Mouse (Mus musculus): ENCODE results near the gene Cdcp2. TPM values are rescaled to one million over a fixed set of nuclear protein-coding genes. Genes with fewer than 3 reads are reported as not detected.
"Not testable (repeated sequence)": the region's sequence is repeated elsewhere in the genome, so short reads cannot be mapped to it uniquely, and the experiment has no call there.

Gene Cdcp2
- polyA plus RNA-seq, 1 experiment from 2014 or later, result 0.16 TPM

DNA sequence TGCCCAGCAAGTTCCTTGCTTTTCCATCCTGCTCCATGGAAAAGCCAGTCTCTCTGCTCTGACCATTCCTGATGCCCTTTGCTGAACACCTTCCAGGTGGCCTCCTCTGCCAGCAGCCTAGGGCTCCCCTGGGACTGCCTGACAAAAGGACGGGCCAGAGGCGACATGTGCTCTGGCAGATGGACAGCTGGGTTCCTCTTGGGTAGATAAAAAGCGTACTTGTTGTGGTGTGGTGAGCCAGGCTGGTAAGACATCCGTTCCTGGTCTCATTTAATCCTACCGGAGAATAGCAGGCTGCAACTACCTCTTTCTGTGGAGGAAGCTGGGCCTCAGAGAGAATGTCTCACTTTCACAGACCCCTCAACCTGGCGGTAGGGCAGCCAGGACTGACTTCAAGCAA lies 648 bp upstream of the Cdcp2 start:
- Histone ChIP-seq H3K9me3 (no peaks in the 10 kb centered on the region), H3K36me3 (no peaks in the 10 kb centered on the region), H3K4me1 (replicated peaks) (peaks cover 22% of the 10 kb centered on the region), H3K9ac (no peak overlapping the region), H3K4me3 (no peak overlapping the region), H3K27me3 (no peaks in the 10 kb centered on the region), H3K4me2 (no peak overlapping the region), H3K27ac (replicated peaks) (0 out of 2 replicates have a peak overlapping the region, but pooled peaks have one; percentile 12)
- 22% methylated on average over 6 of the region's 6 CpGs for WGBS
- no peak for ATAC-seq (ENCODE audit: low FRiP score, low read depth)

- Histone ChIP-seq H3K4me1 (replicated peaks) (peaks cover 22% of the 10 kb centered on the region), H3K9me3 (no peaks in the 10 kb centered on the region), H3K4me2 (no peak overlapping the region), H3K9ac (no peak overlapping the region), H3K27ac (replicated peaks) (no peak overlapping the region), H3K4me3 (no peak overlapping the region), H3K36me3 (no peaks in the 10 kb centered on the region), H3K27me3 (no peaks in the 10 kb centered on the region)
- WGBS, result 65% methylated on average over 15 of the region's 15 CpGs
- ATAC-seq (ENCODE audit: low FRiP score, low read depth), result no peak
Observed at GRCm38 (mm10) chr4:107097871-107098270, 1.2 kb downstream of the Cdcp2 start.

DNA sequence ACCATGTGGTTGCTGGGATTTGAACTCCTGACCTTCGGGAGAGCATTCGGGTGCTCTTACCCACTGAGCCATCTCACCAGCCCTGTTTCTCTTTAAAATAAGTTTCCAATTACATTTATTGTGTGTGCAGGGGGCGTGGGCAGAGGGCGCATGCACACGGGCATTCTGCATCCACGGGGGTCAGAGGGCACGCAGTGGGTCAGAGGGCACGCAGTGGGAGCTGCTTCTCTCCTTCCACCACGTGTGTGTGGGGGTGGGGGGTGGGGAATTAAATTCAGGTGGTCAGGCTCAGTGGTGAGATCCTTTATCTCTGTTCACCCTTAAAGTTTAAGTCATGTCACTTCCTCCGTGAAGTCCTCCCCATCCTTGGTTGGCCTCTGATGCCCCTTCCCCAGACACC lies 1.7 kb downstream of the Cdcp2 start:
- no peak for ATAC-seq (ENCODE audit: low FRiP score, low read depth)
- no peaks in the 10 kb centered on the region for H3K9me3 ChIP-seq

DNA sequence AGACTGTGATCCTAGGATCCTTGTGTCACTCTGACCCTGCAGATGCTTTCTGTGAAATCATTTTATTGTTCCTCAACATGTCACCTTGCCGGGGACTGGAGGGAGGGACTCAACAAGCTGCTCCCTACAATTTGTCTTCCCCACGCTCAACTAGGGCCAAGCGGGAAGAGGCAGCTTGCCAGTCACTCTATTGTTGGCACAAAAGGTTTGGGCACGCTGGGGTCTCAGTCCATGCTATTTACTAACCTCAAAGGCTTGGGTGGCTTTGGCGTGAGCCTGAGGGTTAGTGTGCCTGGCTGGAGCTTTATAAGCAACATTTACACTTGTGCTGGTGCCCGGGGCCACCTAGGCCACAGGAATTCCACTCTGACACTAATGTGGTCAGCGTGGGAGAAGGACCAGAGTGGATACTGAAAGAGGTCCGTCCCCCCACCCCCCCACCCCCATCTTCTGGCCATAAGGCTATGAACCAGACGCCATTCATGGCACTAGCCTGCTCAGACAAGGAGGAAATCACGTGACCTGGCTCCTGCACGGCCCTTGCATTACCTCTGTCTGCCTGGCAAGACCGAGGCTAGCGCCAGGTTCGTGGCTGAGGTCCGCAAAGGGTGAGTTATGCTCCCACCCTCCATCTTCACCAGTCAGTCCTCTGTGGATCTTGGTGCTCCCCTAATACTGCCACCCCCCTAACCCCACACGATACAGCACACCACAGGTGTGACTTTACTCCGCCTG lies 2.3 kb downstream of the Cdcp2 start:
- Histone ChIP-seq H3K4me3 (no peak overlapping the region), H3K27me3 (no peaks in the 10 kb centered on the region), H3K4me1 (replicated peaks) (peaks cover 22% of the 10 kb centered on the region), H3K9ac (no peak overlapping the region), H3K4me2 (no peak overlapping the region), H3K27ac (replicated peaks) (no peak overlapping the region), H3K36me3 (no peaks in the 10 kb centered on the region), H3K9me3 (no peaks in the 10 kb centered on the region)
- WGBS, result 69% methylated on average over 17 of the region's 17 CpGs
- ATAC-seq (ENCODE audit: low FRiP score, low read depth), result no peak

More for the DNA sequence above, 1.7 kb downstream of the Cdcp2 start:
- WGBS, result 65% methylated on average over 10 of the region's 10 CpGs
- H3K36me3 ChIP-seq, result no peaks in the 10 kb centered on the region
- no peak overlapping the region for H3K4me2 ChIP-seq
- no peak overlapping the region for H3K4me3 ChIP-seq
- H3K9ac ChIP-seq, result no peak overlapping the region
- H3K27me3 ChIP-seq, result no peaks in the 10 kb centered on the region
- peaks cover 22% of the 10 kb centered on the region for H3K4me1 ChIP-seq (replicated peaks)
- H3K27ac ChIP-seq (replicated peaks), result no peak overlapping the region

DNA sequence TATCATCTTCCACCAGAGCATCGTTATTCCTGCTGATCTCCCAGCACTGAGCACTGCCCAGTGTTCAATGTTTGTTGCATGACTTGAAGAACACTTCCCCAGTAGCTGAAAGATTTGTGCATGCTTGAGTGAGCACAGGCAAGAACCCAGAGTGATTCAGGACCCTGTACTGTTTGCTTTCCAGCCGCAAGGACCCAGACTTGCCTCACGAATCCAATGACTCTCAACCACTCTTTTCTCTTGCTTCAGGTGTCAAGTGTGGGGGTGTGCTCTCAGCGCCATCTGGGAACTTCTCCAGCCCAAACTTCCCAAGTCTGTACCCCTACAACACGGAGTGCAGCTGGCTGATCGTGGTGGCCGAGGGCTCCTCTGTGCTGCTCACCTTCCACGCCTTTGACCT lies 5.5 kb downstream of the Cdcp2 start:
- Histone ChIP-seq H3K27ac (replicated peaks) (no peak overlapping the region), H3K36me3 (no peaks in the 10 kb centered on the region), H3K4me2 (no peak overlapping the region), H3K27me3 (no peaks in the 10 kb centered on the region), H3K9ac (no peak overlapping the region), H3K4me3 (no peak overlapping the region), H3K4me1 (replicated peaks) (peaks cover 7% of the 10 kb centered on the region), H3K9me3 (no peaks in the 10 kb centered on the region)
- ATAC-seq (ENCODE audit: low FRiP score, low read depth), result no peak
- WGBS, result 79% methylated on average over 8 of the region's 8 CpGs

DNA sequence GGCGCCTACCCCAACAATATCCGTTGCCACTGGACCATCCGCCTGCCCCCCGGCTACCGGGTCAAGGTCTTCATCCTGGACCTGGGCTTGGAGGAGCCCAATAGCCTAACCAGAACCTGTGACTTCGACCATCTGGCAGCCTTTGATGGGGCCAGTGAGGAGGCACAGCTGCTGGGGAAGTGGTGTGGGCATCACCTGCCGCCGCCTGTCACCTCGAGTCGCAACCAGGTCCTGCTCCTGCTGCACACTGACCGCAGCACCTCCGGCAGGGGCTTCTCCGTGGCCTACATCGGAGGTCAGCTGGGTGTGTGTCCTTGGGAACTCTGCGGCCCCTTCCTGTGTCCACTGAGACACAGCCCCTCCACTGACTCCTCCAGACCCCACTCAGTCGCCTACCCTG lies 10.1 kb downstream of the Cdcp2 start:
- H3K27me3 ChIP-seq, result no peaks in the 10 kb centered on the region
- H3K9me3 ChIP-seq, result no peaks in the 10 kb centered on the region
- H3K9ac ChIP-seq, result no peak overlapping the region
- 86% methylated on average over 16 of the region's 16 CpGs for WGBS
- peaks cover 8% of the 10 kb centered on the region for H3K4me1 ChIP-seq (replicated peaks)
- H3K36me3 ChIP-seq, result no peaks in the 10 kb centered on the region
- no peak overlapping the region for H3K4me2 ChIP-seq
- H3K27ac ChIP-seq (replicated peaks), result no peak overlapping the region
- H3K4me3 ChIP-seq, result no peak overlapping the region
- no peak for ATAC-seq (ENCODE audit: low FRiP score, low read depth)

GRCm38 (mm10) chr4:107108291-107108731 lies 11.6 kb downstream of the Cdcp2 start:
- Histone ChIP-seq H3K9ac (0 out of 2 replicates have a peak overlapping the region, but pooled peaks have one; percentile 6), H3K9me3 (no peaks in the 10 kb centered on the region), H3K27ac (replicated peaks) (no peak overlapping the region), H3K36me3 (no peaks in the 10 kb centered on the region), H3K4me2 (peak overlapping the region; percentile 24; the same call in 1 of the 2 replicates), H3K27me3 (no peaks in the 10 kb centered on the region), H3K4me1 (replicated peaks) (peaks cover 8% of the 10 kb centered on the region), H3K4me3 (no peak overlapping the region)
- 18% methylated on average over 13 of the region's 13 CpGs for WGBS
- peak; percentile 65 for ATAC-seq (ENCODE audit: low FRiP score, low read depth)

- H3K36me3 ChIP-seq; H3K27ac ChIP-seq (replicated peaks); H3K9me3 ChIP-seq; H3K4me1 ChIP-seq (replicated peaks); H3K9ac ChIP-seq; ATAC-seq (ENCODE audit: low FRiP score, low read depth); H3K4me2 ChIP-seq; H3K27me3 ChIP-seq; H3K4me3 ChIP-seq: not testable (repeated sequence)
- 95% methylated on average over 6 of the region's 6 CpGs for WGBS
Observed at GRCm38 (mm10) chr4:107109181-107109580, 12.5 kb downstream of the Cdcp2 start.

- no peak overlapping the region for H3K4me3 ChIP-seq
- H3K27me3 ChIP-seq, result no peaks in the 10 kb centered on the region
- no peak overlapping the region for H3K27ac ChIP-seq (replicated peaks)
- H3K4me1 ChIP-seq (replicated peaks), result no peaks in the 10 kb centered on the region
- H3K4me2 ChIP-seq, result no peak overlapping the region
- H3K9ac ChIP-seq, result no peak overlapping the region
- 63% methylated on average over 8 of the region's 8 CpGs for WGBS
- H3K9me3 ChIP-seq, result no peaks in the 10 kb centered on the region
- no peak for ATAC-seq (ENCODE audit: low FRiP score, low read depth)
- no peaks in the 10 kb centered on the region for H3K36me3 ChIP-seq
Observed at GRCm38 (mm10) chr4:107114278-107114677, 17.6 kb downstream of the Cdcp2 start.

GRCm38 (mm10) chr4:107117741-107118385 lies 21.2 kb downstream of the Cdcp2 start:
- H3K4me2 ChIP-seq, result no peak overlapping the region
- H3K27me3 ChIP-seq, result no peaks in the 10 kb centered on the region
- no peak overlapping the region for H3K9ac ChIP-seq
- WGBS, result 88% methylated on average over 2 of the region's 2 CpGs
- H3K4me3 ChIP-seq, result no peak overlapping the region
- no peaks in the 10 kb centered on the region for H3K36me3 ChIP-seq
- no peaks in the 10 kb centered on the region for H3K9me3 ChIP-seq
- H3K4me1 ChIP-seq (replicated peaks), result no peaks in the 10 kb centered on the region
- ATAC-seq (ENCODE audit: low FRiP score, low read depth), result no peak
- no peak overlapping the region for H3K27ac ChIP-seq (replicated peaks)

DNA sequence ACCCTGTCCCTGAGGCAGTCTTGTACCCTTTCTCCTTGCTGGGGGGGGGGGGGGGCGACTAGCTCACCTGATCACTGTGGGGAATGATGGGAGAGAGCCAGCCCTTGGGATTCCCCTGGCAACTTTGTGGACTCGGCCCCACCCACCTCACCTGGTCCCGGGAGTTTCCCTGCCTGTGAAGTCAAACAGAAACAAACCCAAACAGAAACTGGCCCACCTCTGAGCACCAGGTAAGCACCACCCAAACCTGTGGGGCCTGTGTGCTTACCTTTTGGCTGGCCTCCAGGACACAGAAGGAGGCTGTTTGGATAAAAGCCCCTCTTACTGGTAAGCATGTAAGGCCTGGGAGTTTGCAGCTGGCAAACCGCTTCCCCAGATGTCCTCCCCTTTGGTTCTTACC lies 22.4 kb downstream of the Cdcp2 start:
- H3K4me3 ChIP-seq, result no peak overlapping the region
- 63% methylated on average over 4 of the region's 4 CpGs for WGBS
- no peak for ATAC-seq (ENCODE audit: low FRiP score, low read depth)

DNA sequence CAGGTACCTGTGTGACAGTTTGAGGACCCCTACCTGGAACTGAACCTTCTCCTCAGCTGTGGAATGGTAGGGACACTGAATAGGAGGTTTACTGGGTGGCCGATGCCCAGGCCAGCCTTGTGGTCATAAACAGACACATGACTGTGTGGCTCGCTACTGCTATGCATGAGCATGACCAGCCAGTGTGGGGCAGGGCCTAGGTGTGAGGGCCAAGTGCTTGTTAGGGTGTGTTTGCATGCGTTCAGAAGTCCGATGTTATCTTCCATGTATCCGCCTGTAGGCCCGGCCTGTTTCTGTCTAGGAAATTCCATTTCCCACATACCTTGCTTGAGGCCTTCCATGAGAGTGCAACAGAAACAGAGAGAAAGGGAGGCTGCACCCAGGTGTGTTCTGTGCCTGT lies 24.0 kb downstream of the Cdcp2 start:
- H3K27ac ChIP-seq (replicated peaks), result no peak overlapping the region

More for the DNA sequence above, 22.4 kb downstream of the Cdcp2 start:
- Histone ChIP-seq H3K9me3 (no peaks in the 10 kb centered on the region), H3K4me2 (no peak overlapping the region), H3K9ac (no peak overlapping the region), H3K4me1 (replicated peaks) (0 out of 2 replicates have a peak, but pooled peaks cover 3% of the 10 kb centered on the region), H3K27me3 (no peaks in the 10 kb centered on the region), H3K36me3 (no peaks in the 10 kb centered on the region), H3K27ac (replicated peaks) (no peak overlapping the region)

More for the DNA sequence above, 24.0 kb downstream of the Cdcp2 start:
- no peaks in the 10 kb centered on the region for H3K36me3 ChIP-seq
- 0 out of 2 replicates have a peak, but pooled peaks cover 4% of the 10 kb centered on the region for H3K4me1 ChIP-seq (replicated peaks)
- H3K27me3 ChIP-seq, result no peaks in the 10 kb centered on the region
- 93% methylated on average over 6 of the region's 6 CpGs for whole genome bisulfite sequencing
- H3K4me3 ChIP-seq, result no peak overlapping the region
- no peak overlapping the region for H3K4me2 ChIP-seq
- no peak for ATAC-seq (ENCODE audit: low FRiP score, low read depth)
- no peak overlapping the region for H3K9ac ChIP-seq
- no peaks in the 10 kb centered on the region for H3K9me3 ChIP-seq
